Mouse (Mus musculus) bone marrow, adult 2 months (tissue): ENCODE results near the gene Dclk2. TPM values are rescaled to one million over a fixed set of nuclear protein-coding genes. Genes with fewer than 3 reads are reported as not detected.

Experiments used
- H3K27ac ChIP-seq: fragments of 200-500 bp; 2 replicates; pipeline ENCODE4 v1.5.1; 2012; ENCODE audit warnings: low read depth, mild to moderate bottlenecking, control low read depth, inconsistent platforms, low read length; ENCODE audit not compliant: control insufficient read depth, poor library complexity, insufficient read depth
- H3K4me1 ChIP-seq: fragments of 200-500 bp; 2 replicates; pipeline ENCODE4 v1.6.1; 2011; ENCODE audit warnings: low read length; ENCODE audit not compliant: control insufficient read depth, insufficient read depth
- H3K4me3 ChIP-seq: fragments of 200-500 bp; replicated peaks from 2 replicates; pipeline ENCODE3; 2011; ENCODE audit warnings: mild to moderate bottlenecking, low read depth, low read length, control low read depth; ENCODE audit not compliant: control insufficient read depth
- CTCF ChIP-seq: fragments of 200-500 bp; IDR thresholded peaks from 2 replicates; pipeline ENCODE4 v1.5.1; 2011; ENCODE audit warnings: low read length, control low read depth; ENCODE audit not compliant: control insufficient read depth, insufficient read depth
- POLR2A ChIP-seq: fragments of 200-500 bp; IDR thresholded peaks from 2 replicates; pipeline ENCODE4 v1.6.1; 2011; ENCODE audit warnings: low read depth, mild to moderate bottlenecking, control low read depth, low read length, borderline replicate concordance; ENCODE audit not compliant: control insufficient read depth
- WGBS: fragments of 180-500 bp; shearing (Covaris S2); methylation state at CpG from one replicate; pipeline ENCODE4 v1.1.7; 2018; 5-methylcytosine and 5-hydroxymethylcytosine counted together
- polyA plus RNA-seq: library from polyadenylated mRNA; stranded (reverse); fragments of >200 nt; gene quantifications from 2 replicates; pipeline ENCODE4 v1.2.4, GENCODE M21; 2011; ENCODE audit warnings: low replicate concordance; ENCODE audit not compliant: missing spikeins, insufficient read depth, insufficient read length

Dclk2 gene
- polyA plus RNA-seq, 1 experiment, result 16.4 TPM

DNA sequence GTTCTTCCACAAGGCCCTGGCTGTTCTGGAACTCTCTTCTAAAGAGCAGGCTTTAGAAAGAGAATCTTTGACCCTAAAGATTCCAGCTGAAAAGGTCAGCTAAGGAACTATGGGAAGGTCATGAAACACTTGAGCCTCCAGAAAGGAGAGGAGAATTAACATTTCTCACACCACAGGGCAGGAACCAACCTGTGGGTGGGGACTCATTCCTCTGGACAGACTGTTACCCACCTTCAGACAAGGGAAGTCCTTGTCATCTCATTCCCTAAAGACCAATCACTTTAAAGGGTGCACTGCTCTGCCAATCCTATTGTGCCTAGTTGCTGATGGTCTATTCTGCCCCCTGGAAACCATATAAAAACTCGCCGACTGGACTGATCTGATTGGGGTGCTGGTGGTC, 73.1 kb downstream of the Dclk2 start:
- WGBS, result 86% methylated on average over 2 of the region's 2 CpGs
- TF ChIP-seq CTCF (no peak), POLR2A (no peak)

DNA sequence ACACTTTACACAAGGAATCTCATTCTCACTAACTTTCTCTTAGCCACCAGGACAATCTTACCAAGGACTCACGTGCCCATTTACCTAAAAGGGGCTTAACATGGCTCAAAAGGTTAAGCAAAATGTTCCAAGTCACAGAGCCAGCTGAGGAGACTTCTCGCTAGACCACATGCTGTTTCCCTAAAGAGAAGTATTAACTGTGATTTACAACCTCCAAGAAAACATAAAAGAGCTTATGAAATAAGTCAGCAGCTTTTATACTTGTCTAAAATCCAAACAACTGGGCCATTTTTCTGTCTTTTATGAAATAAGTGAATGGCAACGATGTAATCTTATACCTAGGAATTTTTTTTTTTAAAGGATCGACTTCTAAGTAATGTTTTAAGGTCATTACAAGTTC, 74.6 kb downstream of the Dclk2 start:
- no peak overlapping the region for H3K4me3 ChIP-seq
- WGBS, result 61% methylated on average over 4 of the region's 4 CpGs
- TF ChIP-seq POLR2A (no peak), CTCF (no peak)
- no peaks in the 10 kb centered on the region; the same call in 1 of the 2 replicates for H3K4me1 ChIP-seq
- H3K27ac ChIP-seq, result no peak overlapping the region

More for the DNA sequence above, 73.1 kb downstream of the Dclk2 start:
- no peak overlapping the region for H3K27ac ChIP-seq
- H3K4me3 ChIP-seq, result no peak overlapping the region
- H3K4me1 ChIP-seq, result no peaks in the 10 kb centered on the region; the same call in 1 of the 2 replicates

DNA sequence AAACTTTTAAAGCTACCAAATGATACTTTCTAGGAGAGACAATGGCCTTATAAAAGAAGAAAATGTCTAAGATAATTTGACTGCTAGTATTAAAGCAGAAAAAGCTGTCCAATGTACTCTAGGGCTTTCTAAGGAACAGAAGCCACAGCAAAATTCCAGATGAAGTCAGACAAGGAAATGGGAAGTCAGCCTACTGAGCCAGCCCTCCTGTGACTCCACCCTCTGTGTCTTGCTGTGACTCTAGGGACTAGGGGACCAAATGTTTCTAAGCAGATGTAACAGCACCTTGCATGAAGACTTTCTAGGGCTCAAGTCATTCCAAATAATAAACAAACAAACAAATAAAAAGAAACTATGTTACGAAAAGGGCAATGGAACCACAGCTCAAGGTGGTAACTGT, 75.1 kb downstream of the Dclk2 start:
- TF ChIP-seq POLR2A (no peak), CTCF (no peak)
- no peak overlapping the region for H3K27ac ChIP-seq
- H3K4me3 ChIP-seq, result no peak overlapping the region
- 83% methylated on average over 1 of the region's 1 CpGs for WGBS
- H3K4me1 ChIP-seq, result no peaks in the 10 kb centered on the region; the same call in 1 of the 2 replicates

DNA sequence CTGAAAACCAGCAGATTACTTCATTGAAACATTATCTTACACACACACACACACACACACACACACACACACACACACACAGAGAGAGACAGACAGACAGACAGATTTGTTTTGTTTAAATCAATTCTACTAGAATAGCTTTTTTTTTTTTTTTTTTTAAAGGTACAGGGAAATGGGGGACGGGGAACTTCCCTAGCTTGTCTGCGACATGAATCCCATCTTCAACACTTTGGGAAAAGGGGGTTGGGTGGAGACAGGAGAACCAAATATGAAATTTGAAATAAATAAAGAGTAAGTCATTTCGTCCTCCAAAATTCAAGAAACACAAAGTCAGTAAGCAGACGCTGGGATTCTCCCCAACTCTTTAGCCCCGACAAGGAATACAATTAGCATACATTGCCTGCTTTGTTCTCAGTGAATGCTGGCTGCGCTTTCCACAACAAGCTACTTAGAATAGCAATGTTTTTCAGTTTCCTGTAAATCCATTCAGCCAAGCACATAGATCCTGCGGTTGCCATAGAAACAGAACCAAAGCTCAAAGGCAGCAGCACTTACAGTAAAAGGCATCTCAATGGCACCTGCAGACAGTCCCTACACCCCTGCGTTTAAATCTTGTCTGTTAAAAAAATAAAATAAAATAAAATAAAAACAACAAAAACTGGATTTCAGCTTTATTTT, 75.7 kb downstream of the Dclk2 start:
- no peak overlapping the region for H3K27ac ChIP-seq
- TF ChIP-seq CTCF (no peak), POLR2A (no peak)
- no peak overlapping the region for H3K4me3 ChIP-seq
- WGBS, result 63% methylated on average over 8 of the region's 8 CpGs
- H3K4me1 ChIP-seq, result no peaks in the 10 kb centered on the region; the same call in 1 of the 2 replicates

DNA sequence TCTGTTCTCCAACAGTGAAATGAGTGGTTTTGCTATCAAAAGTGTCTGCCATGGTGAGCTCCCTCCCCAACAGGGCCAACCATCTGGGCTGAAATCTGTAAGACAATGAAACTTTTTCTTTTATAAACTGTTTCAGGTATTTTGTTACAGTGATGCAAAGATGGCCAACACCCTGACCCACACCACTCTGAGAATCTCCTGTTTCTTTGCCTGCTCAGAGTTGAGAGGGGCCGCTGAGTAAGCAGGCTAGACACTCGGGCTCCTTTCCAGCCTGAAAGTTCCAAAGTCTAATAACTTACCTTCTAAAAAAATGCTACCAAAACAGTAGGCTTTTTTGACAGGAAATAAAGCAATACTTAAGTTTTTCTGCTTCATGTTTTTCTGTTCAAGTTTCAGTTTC, 78.2 kb downstream of the Dclk2 start:
- no peaks in the 10 kb centered on the region; the same call in 1 of the 2 replicates for H3K4me1 ChIP-seq
- WGBS, result 78% methylated on average over 2 of the region's 2 CpGs
- H3K27ac ChIP-seq, result no peak overlapping the region
- no peak for TF ChIP-seq CTCF
- no peak for TF ChIP-seq POLR2A
- no peak overlapping the region for H3K4me3 ChIP-seq

DNA sequence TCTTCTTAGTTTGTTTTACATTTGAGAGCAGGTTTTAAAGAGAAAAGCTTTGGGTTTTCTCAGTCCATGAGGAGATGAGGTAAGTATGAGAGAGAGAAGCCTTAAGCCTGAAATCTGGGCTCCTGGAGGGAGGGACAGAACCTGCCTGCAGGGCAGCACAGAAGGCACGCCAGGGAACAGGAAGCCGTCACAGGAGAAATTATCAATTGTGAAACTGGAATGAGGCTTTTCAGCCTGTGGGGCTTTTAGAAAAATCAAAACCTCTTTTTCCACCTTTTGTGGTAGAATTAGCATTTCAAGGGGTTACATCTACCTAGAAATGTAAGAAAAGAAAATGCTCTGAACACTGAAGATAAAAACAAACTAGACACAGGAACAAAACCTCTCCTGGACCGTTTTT, 81.0 kb downstream of the Dclk2 start:
- WGBS, result 73% methylated on average over 3 of the region's 3 CpGs
- H3K4me1 ChIP-seq, result no peaks in the 10 kb centered on the region

DNA sequence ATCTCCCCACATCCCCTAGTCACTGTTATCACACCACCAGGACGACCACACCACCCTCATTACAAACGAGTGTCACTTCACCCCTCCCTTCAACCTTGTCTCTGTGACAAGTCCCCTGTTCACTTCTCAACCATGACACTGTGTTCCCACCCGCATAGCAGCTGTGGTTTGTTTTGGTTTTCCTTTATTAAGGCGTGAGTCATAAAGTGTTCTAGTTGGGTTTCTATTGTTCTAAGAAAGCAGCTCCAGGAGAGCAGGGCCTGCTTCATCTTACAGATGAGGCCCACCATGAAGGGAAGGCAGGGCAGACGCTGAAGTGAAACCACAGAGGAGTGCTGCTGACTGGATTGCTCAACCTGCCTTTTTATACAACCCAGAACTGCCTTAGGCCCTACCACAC, 83.3 kb downstream of the Dclk2 start:
- Histone ChIP-seq H3K27ac (no peak overlapping the region), H3K4me3 (no peak overlapping the region), H3K4me1 (no peaks in the 10 kb centered on the region)
- WGBS, result 35% methylated on average over 5 of the region's 5 CpGs
- TF ChIP-seq CTCF (no peak), POLR2A (no peak)

More for the DNA sequence above, 81.0 kb downstream of the Dclk2 start:
- no peak overlapping the region for H3K27ac ChIP-seq
- TF ChIP-seq POLR2A (no peak), CTCF (no peak)
- H3K4me3 ChIP-seq, result no peak overlapping the region

DNA sequence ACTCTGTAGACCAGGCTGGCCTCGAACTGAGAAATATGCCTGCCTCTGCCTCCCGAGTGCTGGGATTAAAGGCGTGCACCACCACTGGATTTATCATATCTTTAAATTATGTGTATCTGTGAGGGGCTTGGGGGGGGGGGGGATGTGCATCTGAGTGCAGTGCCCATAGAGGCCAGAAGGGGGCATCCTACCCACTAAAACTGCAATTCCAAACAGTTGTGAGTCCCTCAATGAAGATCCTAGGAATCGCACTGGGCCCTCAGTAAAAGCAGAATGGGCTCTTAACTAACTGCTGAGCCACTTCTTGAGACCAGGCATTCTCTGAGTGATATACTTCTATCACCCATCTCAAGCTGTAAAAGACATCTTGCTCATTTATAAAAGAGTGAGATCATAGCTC, 85.5 kb downstream of the Dclk2 start:
- no peak overlapping the region for H3K4me3 ChIP-seq
- WGBS, result 87% methylated on average over 4 of the region's 4 CpGs
- no peak for TF ChIP-seq CTCF
- no peak for TF ChIP-seq POLR2A
- H3K4me1 ChIP-seq, result no peaks in the 10 kb centered on the region
- no peak overlapping the region for H3K27ac ChIP-seq
